10 mouse cellular contexts compared by ENCODE assay signal in genomic region chr4:88872691-88873090, GRCm38 (mm10). TPM values are rescaled to one million over a fixed set of nuclear protein-coding genes. Genes with fewer than 3 reads are reported as not detected.
DNase-seq lines count a peak whose midpoint lies in the region; ATAC-seq and TF ChIP-seq lines count a peak whose summit lies in the region.
"Had no signal": no experiment of that assay in that cellular context is flagged by ENCODE, and none has a peak within 500 bp of the region (broad histone marks: within the 10 kb centered on the region; RNA-seq: fewer than 3 reads in every experiment).

No protein-coding gene starts in this region.

- no peaks in the 10 kb centered on the region for H3K9me3 ChIP-seq in forebrain, embryonic 14.5 days (replicated peaks; ENCODE audit: control insufficient read depth, low read length)
- H3K9me3 ChIP-seq in forebrain, embryonic 10.5 days, result no peaks in the 10 kb centered on the region
- no peaks in the 10 kb centered on the region for H3K9me3 ChIP-seq in limb, embryonic 14.5 days (ENCODE audit: control insufficient read depth, low read length)
- no peaks in the 10 kb centered on the region for H3K9me3 ChIP-seq in limb, embryonic 10.5 days (replicated peaks)
- H3K9me3 ChIP-seq in ES-E14 (ENCODE audit: control insufficient read depth, insufficient read depth, low read depth, low read length), result no peaks in the 10 kb centered on the region

- peak; percentile 78 for DNase-seq in forebrain, embryonic 14.5 days (ENCODE audit: low spot score)
- DNase-seq in forebrain, embryonic 10.5 days (ENCODE audit: extremely low spot score, low spot score), result no peak
- DNase-seq in limb, embryonic 14.5 days (ENCODE audit: low spot score), result peak; percentile 77
- no peak for DNase-seq in limb, embryonic 10.5 days (ENCODE audit: low spot score)
- DNase-seq in ES-E14 (ENCODE audit: low read depth, low spot score), result no peak
- peak; percentile 44 for DNase-seq in hindlimb bud, embryonic 11.5 days (ENCODE audit: extremely low spot score, low read depth, low spot score)
- no peak for DNase-seq in spleen, adult 18-20 months
- no peak for DNase-seq in layer of hippocampus, adult 9-11 months

- H3K4me3 ChIP-seq in forebrain, embryonic 14.5 days (ENCODE audit: low read depth, low read length), result no peak overlapping the region
- H3K4me3 ChIP-seq in forebrain, embryonic 10.5 days, result no peak overlapping the region
- H3K4me3 ChIP-seq in limb, embryonic 14.5 days (replicated peaks; ENCODE audit: low read length), result no peak overlapping the region
- H3K4me3 ChIP-seq in limb, embryonic 10.5 days, result no peak overlapping the region
- no peak overlapping the region for H3K4me3 ChIP-seq in ES-E14 (ENCODE audit: insufficient read depth in 1 of 2, low read depth in 1 of 2, low read length in 2 of 2, poor library complexity in 1 of 2, severe bottlenecking in 1 of 2)

- no peaks in the 10 kb centered on the region for H3K27me3 ChIP-seq in forebrain, embryonic 14.5 days (replicated peaks; ENCODE audit: control insufficient read depth, insufficient read depth, low read length)
- peaks cover 10% of the 10 kb centered on the region for H3K27me3 ChIP-seq in forebrain, embryonic 10.5 days (ENCODE audit: poor library complexity, severe bottlenecking)
- H3K27me3 ChIP-seq in limb, embryonic 14.5 days (ENCODE audit: control insufficient read depth, insufficient read depth, low read length), result no peaks in the 10 kb centered on the region
- H3K27me3 ChIP-seq in limb, embryonic 10.5 days (ENCODE audit: low read depth, poor library complexity, severe bottlenecking), result no peaks in the 10 kb centered on the region

- no peaks in the 10 kb centered on the region for H3K4me1 ChIP-seq in forebrain, embryonic 14.5 days (ENCODE audit: control insufficient read depth, insufficient read depth, low read length)
- peaks cover 9% of the 10 kb centered on the region for H3K4me1 ChIP-seq in forebrain, embryonic 10.5 days
- H3K4me1 ChIP-seq in limb, embryonic 14.5 days (ENCODE audit: control insufficient read depth, insufficient read depth, low read length), result peaks cover 3% of the 10 kb centered on the region
- peaks cover 7% of the 10 kb centered on the region for H3K4me1 ChIP-seq in limb, embryonic 10.5 days
- no peaks in the 10 kb centered on the region for H3K4me1 ChIP-seq in ES-E14 (ENCODE audit: control insufficient read depth in 2 of 2, insufficient read depth in 2 of 2, low read length in 2 of 2, poor library complexity in 1 of 2)

- WGBS in forebrain, embryonic 14.5 days, result 0% methylated on average over 2 of the region's 2 CpGs
- WGBS in forebrain, embryonic 10.5 days, result 0% methylated on average over 2 of the region's 2 CpGs
- 0% methylated on average over 2 of the region's 2 CpGs for WGBS in limb, embryonic 14.5 days
- WGBS in limb, embryonic 10.5 days, result 0% methylated on average over 2 of the region's 2 CpGs

- in situ Hi-C loops in ES-E14 (cut with MboI; ENCODE audit: low sequenced_read_pairs in 2 of 2, unreplicated experiment in 2 of 2), result loop anchor here in 1 of 2 experiments (5.0 kb wide), 1 partner anchor 255 kb away; no protein-coding TSS in a partner anchor

- no peak for ATAC-seq in forebrain, embryonic 14.5 days
- ATAC-seq in limb, embryonic 14.5 days (ENCODE audit: low FRiP score, low read depth), result 0 out of 2 replicates have a peak, but pooled peaks have one; percentile 51

- no peaks in the 10 kb centered on the region for H3K36me3 ChIP-seq in forebrain, embryonic 14.5 days (ENCODE audit: control insufficient read depth, insufficient read depth, low read length)
- H3K36me3 ChIP-seq in forebrain, embryonic 10.5 days (replicated peaks), result no peaks in the 10 kb centered on the region
- H3K36me3 ChIP-seq in limb, embryonic 14.5 days (ENCODE audit: control insufficient read depth, insufficient read depth, low read length), result no peaks in the 10 kb centered on the region
- H3K36me3 ChIP-seq in limb, embryonic 10.5 days, result no peaks in the 10 kb centered on the region
- no peaks in the 10 kb centered on the region for H3K36me3 ChIP-seq in ES-E14 (ENCODE audit: control insufficient read depth, insufficient read depth, low read length, poor library complexity, severe bottlenecking)

- no peak overlapping the region for H3K9ac ChIP-seq in forebrain, embryonic 14.5 days (ENCODE audit: low read length)
- H3K9ac ChIP-seq in limb, embryonic 14.5 days (ENCODE audit: low read depth, low read length, severe bottlenecking), result no peak overlapping the region
- no peak overlapping the region for H3K9ac ChIP-seq in ES-E14 (ENCODE audit: insufficient read depth, low read depth, low read length, poor library complexity, severe bottlenecking)

- TF ChIP-seq POLR2A in limb, embryonic 14.5 days (IDR thresholded peaks at IDR 0.05; ENCODE audit: borderline replicate concordance, extremely low read depth, insufficient read depth, insufficient read length), result no peak

- H3K4me2 ChIP-seq in forebrain, embryonic 14.5 days (ENCODE audit: low read length), result no peak overlapping the region
- H3K4me2 ChIP-seq in limb, embryonic 14.5 days (replicated peaks; ENCODE audit: low read depth, low read length, severe bottlenecking), result no peak overlapping the region

- H3K27ac ChIP-seq in forebrain, embryonic 14.5 days (ENCODE audit: low read depth, low read length), result no peak overlapping the region
- H3K27ac ChIP-seq in forebrain, embryonic 10.5 days, result no peak overlapping the region
- no peak overlapping the region for H3K27ac ChIP-seq in limb, embryonic 14.5 days (replicated peaks; ENCODE audit: low read depth, low read length)
- H3K27ac ChIP-seq in limb, embryonic 10.5 days, result no peak overlapping the region
- no peak overlapping the region for H3K27ac ChIP-seq in ES-E14 (ENCODE audit: insufficient read depth, low read depth, low read length, poor library complexity, severe bottlenecking)

TF ChIP-seq in ES-E14, 5 proteins besides CTCF, POLR2A, EP300 and RAD21:
- no peak for TF ChIP-seq CHD2 (IDR thresholded peaks at IDR 0.05; ENCODE audit: low read depth, low read length)
- no peak for TF ChIP-seq ZNF384 (IDR thresholded peaks at IDR 0.05; ENCODE audit: low read depth, low read length)
- peak; percentile 25; the same call in 1 of the 2 replicates for TF ChIP-seq ZC3H11A (IDR thresholded peaks at IDR 0.05; ENCODE audit: borderline replicate concordance, low read depth, low read length)
- no peak for TF ChIP-seq HCFC1 (IDR thresholded peaks at IDR 0.05; ENCODE audit: borderline replicate concordance, insufficient read depth, low read length)
- TF ChIP-seq MAFK (IDR thresholded peaks at IDR 0.05; ENCODE audit: insufficient read depth, low read depth, low read length), result 0 out of 2 replicates have a peak, but pooled peaks have one; percentile 30
TF ChIP-seq in ES-E14: peak in this region for 2.

RNA-seq across cellular contexts. Expression of gene Ifne, which starts 7.3 kb away (rescaled TPM):
- not detected in 2 replicates for polyA plus RNA-seq in forebrain, embryonic 14.5 days (2014; fragmentation: Nextera tagmentation; extraction: Ambion mirVana)
- not detected in 2 replicates for polyA plus RNA-seq in forebrain, embryonic 10.5 days (2016; fragmentation: Nextera tagmentation; extraction: Ambion mirVana)
- not detected in 2 replicates for polyA plus RNA-seq in limb, embryonic 14.5 days (2012; rRNA removed)
- polyA plus RNA-seq in limb, embryonic 14.5 days (2014; fragmentation: Nextera tagmentation; extraction: Ambion mirVana), result not detected in 2 replicates
- not detected in 2 replicates for polyA plus RNA-seq in limb, embryonic 10.5 days (2016; fragmentation: Nextera tagmentation; extraction: Ambion mirVana)
- total RNA-seq in ES-E14 (2012; rRNA removed), result not detected in 2 replicates
- total RNA-seq: adrenal gland, postnatal 36 days; heart, postnatal 36 days had no signal

RNA-seq across cellular contexts. Expression of gene Ifna1, which starts 22.8 kb away (rescaled TPM):
- polyA plus RNA-seq in forebrain, embryonic 14.5 days (2014; fragmentation: Nextera tagmentation; extraction: Ambion mirVana), result not detected in 2 replicates
- polyA plus RNA-seq in forebrain, embryonic 10.5 days (2016; fragmentation: Nextera tagmentation; extraction: Ambion mirVana), result not detected in 2 replicates
- not detected in 2 replicates for polyA plus RNA-seq in limb, embryonic 14.5 days (2012; rRNA removed)
- not detected in 2 replicates for polyA plus RNA-seq in limb, embryonic 14.5 days (2014; fragmentation: Nextera tagmentation; extraction: Ambion mirVana)
- not detected in 2 replicates for polyA plus RNA-seq in limb, embryonic 10.5 days (2016; fragmentation: Nextera tagmentation; extraction: Ambion mirVana)
- not detected in 2 replicates for total RNA-seq in ES-E14 (2012; rRNA removed)
- total RNA-seq: adrenal gland, postnatal 36 days; heart, postnatal 36 days had no signal

RNA-seq across cellular contexts. Expression of gene Ifna4, which starts 31.0 kb away (rescaled TPM):
- not detected in 2 replicates for polyA plus RNA-seq in forebrain, embryonic 14.5 days (2014; fragmentation: Nextera tagmentation; extraction: Ambion mirVana)
- not detected in 2 replicates for polyA plus RNA-seq in forebrain, embryonic 10.5 days (2016; fragmentation: Nextera tagmentation; extraction: Ambion mirVana)
- polyA plus RNA-seq in limb, embryonic 14.5 days (2012; rRNA removed), result not detected in 2 replicates
- polyA plus RNA-seq in limb, embryonic 14.5 days (2014; fragmentation: Nextera tagmentation; extraction: Ambion mirVana), result not detected in 2 replicates
- not detected in 2 replicates for polyA plus RNA-seq in limb, embryonic 10.5 days (2016; fragmentation: Nextera tagmentation; extraction: Ambion mirVana)
- total RNA-seq in ES-E14 (2012; rRNA removed), result not detected in 2 replicates
- total RNA-seq: adrenal gland, postnatal 36 days; heart, postnatal 36 days had no signal

RNA-seq across cellular contexts. Expression of gene Ifna5, which starts 37.4 kb away (rescaled TPM):
- polyA plus RNA-seq in forebrain, embryonic 14.5 days (2014; fragmentation: Nextera tagmentation; extraction: Ambion mirVana), result not detected in 2 replicates
- not detected in 2 replicates for polyA plus RNA-seq in forebrain, embryonic 10.5 days (2016; fragmentation: Nextera tagmentation; extraction: Ambion mirVana)
- polyA plus RNA-seq in limb, embryonic 14.5 days (2012; rRNA removed), result not detected in 2 replicates
- not detected in 2 replicates for polyA plus RNA-seq in limb, embryonic 14.5 days (2014; fragmentation: Nextera tagmentation; extraction: Ambion mirVana)
- not detected in 2 replicates for polyA plus RNA-seq in limb, embryonic 10.5 days (2016; fragmentation: Nextera tagmentation; extraction: Ambion mirVana)
- total RNA-seq in ES-E14 (2012; rRNA removed), result not detected in 2 replicates
- total RNA-seq: adrenal gland, postnatal 36 days; heart, postnatal 36 days had no signal

RNA-seq across cellular contexts. Expression of gene Ifna6, which starts 45.5 kb away (rescaled TPM):
- polyA plus RNA-seq in forebrain, embryonic 14.5 days (2014; fragmentation: Nextera tagmentation; extraction: Ambion mirVana), result not detected in 2 replicates
- not detected in 2 replicates for polyA plus RNA-seq in forebrain, embryonic 10.5 days (2016; fragmentation: Nextera tagmentation; extraction: Ambion mirVana)
- not detected in 2 replicates for polyA plus RNA-seq in limb, embryonic 14.5 days (2012; rRNA removed)
- polyA plus RNA-seq in limb, embryonic 14.5 days (2014; fragmentation: Nextera tagmentation; extraction: Ambion mirVana), result not detected in 2 replicates
- not detected in 2 replicates for polyA plus RNA-seq in limb, embryonic 10.5 days (2016; fragmentation: Nextera tagmentation; extraction: Ambion mirVana)
- not detected in 2 replicates for total RNA-seq in ES-E14 (2012; rRNA removed)
- total RNA-seq: adrenal gland, postnatal 36 days; heart, postnatal 36 days had no signal

Comparison
In these comparisons a context has a peak if more than half of its experiments do, and no peak if none do; other contexts are left out.
1. DNase-seq: peak in forebrain, embryonic 14.5 days (single experiment), limb, embryonic 14.5 days (single experiment) and hindlimb bud, embryonic 11.5 days (single experiment); none in forebrain, embryonic 10.5 days (single experiment), limb, embryonic 10.5 days (single experiment), ES-E14 (single experiment), spleen, adult 18-20 months (0 of 2) and layer of hippocampus, adult 9-11 months (single experiment).